Mouse (Mus musculus): Measurements from ENCODE around the gene Mthfr.

- TF ChIP-seq KAT2A (conservative IDR thresholded peaks at IDR 0.05; ENCODE audit: low read depth, low read length) (no peak), MYC (IDR thresholded peaks at IDR 0.05; ENCODE audit: low read depth, low read length) (no peak), GATA1 (IDR thresholded peaks at IDR 0.05; ENCODE audit: low read depth, low read length) (no peak), CTCF (IDR thresholded peaks at IDR 0.05 in 2 of 3, conservative IDR thresholded peaks at IDR 0.05 in 1 of 3; ENCODE audit: control insufficient read depth in 1 of 3, insufficient read depth in 1 of 3, low read depth in 2 of 3, low read length in 3 of 3, poor library complexity in 1 of 3, severe bottlenecking in 1 of 3) (no peak)
These were observed 2.8 kb downstream of the Mthfr start for GRCm38 (mm10) chr4:148041611-148042191.
